Mouse (Mus musculus): ENCODE results near the gene Tbc1d8b. TPM values are rescaled to one million over a fixed set of nuclear protein-coding genes. Genes with fewer than 3 reads are reported as not detected.

Gene Tbc1d8b
- 0.87 and 0.88 TPM in 2 replicates for polyA plus RNA-seq (2012; rRNA removed)

GRCm38 (mm10) chrX:139684775-139685695 is at the start of gene Tbc1d8b:
Tbc1d8b (plus strand) TSS chrX:139684996.

GRCm38 (mm10) chrX:139714381-139714780 is 29.6 kb downstream of the Tbc1d8b start, which contains the start of gene Gm15013:
Gm15013 (minus strand) TSS chrX:139714481.

DNA sequence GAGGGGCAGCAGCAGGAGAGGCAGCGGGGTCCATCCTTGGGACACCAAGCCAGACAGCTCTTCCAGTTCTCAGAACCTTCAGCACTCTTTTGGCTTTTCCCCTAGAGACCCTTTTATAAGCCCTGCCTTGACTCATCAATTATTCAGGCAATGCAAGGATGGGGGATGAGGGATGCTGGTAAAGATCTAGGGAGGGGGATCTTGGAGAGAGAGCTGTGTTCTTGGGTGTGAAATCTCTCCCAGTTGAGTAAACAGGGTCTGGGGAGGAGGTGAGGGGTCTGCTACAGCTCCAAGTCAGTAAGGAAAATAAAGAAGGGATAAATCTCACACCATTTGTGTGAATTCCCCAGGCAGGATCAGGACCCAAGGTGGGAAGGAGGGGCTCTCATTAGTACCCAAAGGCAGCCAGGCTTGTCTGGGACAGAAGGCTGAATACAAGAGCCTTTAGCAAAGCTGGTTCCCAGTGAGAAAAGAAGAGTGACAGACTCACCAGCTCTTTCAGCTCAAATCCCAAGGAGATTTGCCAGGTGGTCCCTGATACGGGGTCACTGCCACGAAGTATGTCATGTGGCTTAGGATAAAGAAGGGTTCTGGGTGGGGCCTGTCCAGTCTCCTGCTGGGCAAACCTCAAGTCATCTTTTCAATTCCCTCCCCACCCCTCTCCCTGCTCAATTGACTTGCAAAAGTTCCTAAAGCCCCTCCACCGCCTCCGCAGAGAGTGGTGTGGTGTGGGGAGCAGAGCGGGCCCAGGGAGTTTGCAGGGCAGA is 97.7 kb downstream of the Tbc1d8b start, which contains the start of gene Ripply1:
TSS of gene Ripply1 (minus strand) at position 76 of the 767 bp plus-strand sequence.

GRCm38 (mm10) chrX:139800406-139800878 is 115.6 kb downstream of the Tbc1d8b start, which contains the start of gene Cldn2:
Cldn2 (plus strand) TSS chrX:139800828.

Other genes with a start within 250 kb of the Tbc1d8b start
- gene D330045A20Rik, start 204.6 kb upstream of the Tbc1d8b start, polyA plus RNA-seq (2012; rRNA removed) = 0.31 and 0.36 TPM in 2 replicates
- 31.9 and 37.0 TPM in 2 replicates for gene Rnf128, start 121.7 kb upstream of the Tbc1d8b start, polyA plus RNA-seq (2012; rRNA removed)
- gene Gm15013, start 29.5 kb downstream of the Tbc1d8b start, polyA plus RNA-seq (2012; rRNA removed) = not detected in 2 replicates
- 0.45 and 1.0 TPM in 2 replicates for gene Ripply1, start 97.4 kb downstream of the Tbc1d8b start, polyA plus RNA-seq (2012; rRNA removed)
- gene Cldn2, start 115.8 kb downstream of the Tbc1d8b start, polyA plus RNA-seq (2012; rRNA removed) = 44.9 and 52.0 TPM in 2 replicates
- gene Morc4, start 186.7 kb downstream of the Tbc1d8b start, polyA plus RNA-seq (2012; rRNA removed) = 2.1 and 2.7 TPM in 2 replicates